Mouse (Mus musculus) cerebellum, adult 2 months (tissue): Measurements from ENCODE around the gene Fgf23.

ENCODE experiments used
- CTCF ChIP-seq: fragments of 200-500 bp; IDR thresholded peaks from 2 replicates; pipeline ENCODE4 v1.5.1; 2011; ENCODE audit warnings: low read depth, mild to moderate bottlenecking, control low read depth, low read length, moderate library complexity, borderline replicate concordance; ENCODE audit not compliant: insufficient read depth
- POLR2A ChIP-seq: fragments of 200-500 bp; IDR thresholded peaks from 2 replicates; pipeline ENCODE4 v1.6.1; 2011; ENCODE audit warnings: low read length, control low read depth, borderline replicate concordance; ENCODE audit not compliant: insufficient read depth

DNA sequence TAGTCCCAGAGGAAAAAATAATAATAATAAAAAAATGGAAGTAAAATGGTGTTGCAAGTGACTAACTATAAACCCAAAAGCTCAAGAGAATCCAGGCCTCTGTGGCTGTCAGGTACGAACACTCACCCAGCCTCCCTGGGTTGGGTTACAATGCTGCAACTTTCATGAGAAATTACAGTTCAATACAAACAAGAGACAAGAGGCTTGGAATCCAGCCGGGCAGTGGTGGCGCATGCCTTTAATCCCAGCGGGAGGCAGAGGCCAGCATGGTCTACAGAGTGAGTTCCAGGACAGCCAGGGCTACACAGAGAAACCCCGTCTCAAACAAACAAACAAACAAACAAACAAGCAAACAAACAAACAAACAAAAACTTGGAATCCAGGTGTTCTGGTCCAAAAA, 34.0 kb downstream of the Fgf23 start:
- no peak for TF ChIP-seq POLR2A
- TF ChIP-seq CTCF, result no peak
